Mouse (Mus musculus) CH12.LX (cell line): Measurements from ENCODE around the gene BC051665. TPM values are rescaled to one million over a fixed set of nuclear protein-coding genes. Genes with fewer than 3 reads are reported as not detected.

Experiments
- DNase-seq: peaks from one replicate; pipeline ENCODE4 v3.0.0-alpha.2; 2013; ENCODE audit errors: extremely low read depth
- H3K27ac ChIP-seq: 2 replicates; pipeline ENCODE4 v1.5.1; 2012; ENCODE audit warnings: low read depth, mild to moderate bottlenecking, control low read depth, moderate library complexity; ENCODE audit not compliant: insufficient read depth
- H3K27me3 ChIP-seq: replicated peaks from 2 replicates; pipeline ENCODE3; 2012; ENCODE audit warnings: inconsistent platforms
- H3K36me3 ChIP-seq, 2 experiments: replicated peaks in 1 of 2; 2 replicates each; pipeline versions ENCODE3 to v1.6.1; 2012; ENCODE audit warnings: inconsistent platforms in 1 of 2, low read length in 1 of 2, mild to moderate bottlenecking in 1 of 2, mixed read lengths in 1 of 2, moderate library complexity in 1 of 2; ENCODE audit not compliant: control insufficient read depth in 1 of 2, insufficient read depth in 1 of 2
- H3K4me1 ChIP-seq, 2 experiments: 2 replicates each; pipeline ENCODE4 v1.6.1; 2012; ENCODE audit warnings: inconsistent platforms in 1 of 2, moderate library complexity in 1 of 2; ENCODE audit not compliant: insufficient read depth in 2 of 2, control insufficient read depth in 1 of 2
- H3K4me2 ChIP-seq: 2 replicates; pipeline ENCODE4 v1.6.1; 2012; ENCODE audit warnings: low read depth, mild to moderate bottlenecking, control low read depth; ENCODE audit not compliant: poor library complexity, insufficient read depth, severe bottlenecking
- H3K4me3 ChIP-seq, 3 experiments: fragments of 150-350 bp in 1 of 3; sonication (generic) in 1 of 3; replicated peaks in 1 of 3; 2 replicates each; pipeline versions ENCODE3 to v1.5.1; 2011 to 2012; ENCODE audit warnings: low read depth in 2 of 3, low read length in 2 of 3, mild to moderate bottlenecking in 2 of 3, moderate library complexity in 2 of 3, control low read depth in 1 of 3, improper control_type of control experiment in 1 of 3, inconsistent platforms in 1 of 3, mixed read lengths in 1 of 3; ENCODE audit not compliant: poor library complexity in 1 of 3
- H3K79me2 ChIP-seq: replicated peaks from 2 replicates; pipeline ENCODE4 v1.6.1; 2012; ENCODE audit warnings: mild to moderate bottlenecking, moderate library complexity; ENCODE audit not compliant: control insufficient read depth, poor library complexity, insufficient read depth, severe bottlenecking; ENCODE audit errors: extremely low read depth
- H3K9ac ChIP-seq: 2 replicates; pipeline ENCODE4 v1.6.1; 2012; ENCODE audit warnings: low read depth, mild to moderate bottlenecking, control low read depth, moderate library complexity; ENCODE audit not compliant: insufficient read depth
- H3K9me3 ChIP-seq: replicated peaks from 2 replicates; pipeline ENCODE3; 2012; ENCODE audit warnings: low read length, inconsistent platforms, mixed read lengths
- E2F4 ChIP-seq: IDR thresholded peaks from 2 replicates; pipeline ENCODE4 v1.6.1; 2011; ENCODE audit warnings: low read depth, low read length, improper control_type of control experiment; ENCODE audit not compliant: insufficient replicate concordance
- EP300 ChIP-seq: IDR thresholded peaks from 2 replicates; pipeline ENCODE4 v1.6.1; 2011; ENCODE audit warnings: low read length, improper control_type of control experiment
- ETS1 ChIP-seq: conservative IDR thresholded peaks from 2 replicates; pipeline ENCODE4 v1.6.1; 2012; ENCODE audit warnings: low read depth, mild to moderate bottlenecking, inconsistent platforms, low read length, improper control_type of control experiment, moderate library complexity
- HCFC1 ChIP-seq: IDR thresholded peaks from 2 replicates; pipeline ENCODE4 v1.6.1; 2012; ENCODE audit warnings: low read depth, mild to moderate bottlenecking, inconsistent platforms, low read length, improper control_type of control experiment
- IRF4 ChIP-seq: IDR thresholded peaks from 2 replicates; pipeline ENCODE4 v1.6.1; 2014; ENCODE audit warnings: low read depth, mild to moderate bottlenecking, inconsistent platforms, low read length, improper control_type of control experiment
- JUN ChIP-seq: IDR thresholded peaks from 2 replicates; pipeline ENCODE4 v1.6.1; 2011; ENCODE audit warnings: low read depth, mild to moderate bottlenecking, low read length, improper control_type of control experiment, moderate library complexity; ENCODE audit not compliant: insufficient read depth
- JUND ChIP-seq: conservative IDR thresholded peaks from 2 replicates; pipeline ENCODE4 v1.6.1; 2011; ENCODE audit warnings: low read depth, low read length, improper control_type of control experiment
- KAT2A ChIP-seq: IDR thresholded peaks from 2 replicates; pipeline ENCODE4 v1.6.1; 2012; ENCODE audit warnings: low read length, improper control_type of control experiment, inconsistent platforms; ENCODE audit not compliant: insufficient replicate concordance
- MAX ChIP-seq: IDR thresholded peaks from 2 replicates; pipeline ENCODE4 v1.6.1; 2011; ENCODE audit warnings: low read length, improper control_type of control experiment
- MAZ ChIP-seq: IDR thresholded peaks from 2 replicates; pipeline ENCODE4 v1.6.1; 2012; ENCODE audit warnings: low read depth, mild to moderate bottlenecking, inconsistent platforms, low read length, improper control_type of control experiment, moderate library complexity
- NELFE ChIP-seq: IDR thresholded peaks from 2 replicates; pipeline ENCODE4 v1.6.1; 2011; ENCODE audit warnings: low read depth, low read length, improper control_type of control experiment
- NRF1 ChIP-seq: IDR thresholded peaks from 2 replicates; pipeline ENCODE4 v1.6.1; 2014; ENCODE audit warnings: low read depth, mild to moderate bottlenecking, inconsistent platforms, low read length, improper control_type of control experiment, moderate library complexity
- POLR2A ChIP-seq: IDR thresholded peaks from 2 replicates; pipeline ENCODE4 v1.6.1; 2011; ENCODE audit warnings: low read depth, mild to moderate bottlenecking, improper control_type of control experiment, low read length
- POLR2AphosphoS2 ChIP-seq: IDR thresholded peaks from 2 replicates; pipeline ENCODE4 v1.6.1; 2011; ENCODE audit warnings: low read depth, low read length, improper control_type of control experiment
- RCOR1 ChIP-seq: conservative IDR thresholded peaks from 2 replicates; pipeline ENCODE4 v1.6.1; 2012; ENCODE audit warnings: low read depth, mild to moderate bottlenecking, inconsistent platforms, low read length, improper control_type of control experiment
- SMC3 ChIP-seq: IDR thresholded peaks from 2 replicates; pipeline ENCODE4 v1.6.1; 2011; ENCODE audit warnings: low read depth, low read length, improper control_type of control experiment
- USF2 ChIP-seq: conservative IDR thresholded peaks from 2 replicates; pipeline ENCODE4 v1.6.1; 2011; ENCODE audit warnings: low read depth, low read length, improper control_type of control experiment
- ZKSCAN1 ChIP-seq: IDR thresholded peaks from 2 replicates; pipeline ENCODE4 v1.6.1; 2012; ENCODE audit warnings: low read depth, inconsistent platforms, low read length, improper control_type of control experiment, borderline replicate concordance
- ZMIZ1 ChIP-seq: IDR thresholded peaks from 2 replicates; pipeline ENCODE4 v1.6.1; 2012; ENCODE audit warnings: low read depth, mild to moderate bottlenecking, inconsistent platforms, low read length, improper control_type of control experiment
- ZNF384 ChIP-seq: IDR thresholded peaks from 2 replicates; pipeline ENCODE4 v1.6.1; 2012; ENCODE audit warnings: low read depth, low read length, improper control_type of control experiment, inconsistent platforms
- dilution Hi-C: fragments of 300-500 bp; cut with MboI; formaldehyde crosslinking; loops from 2 replicates; pipeline ENCODE4 v1.14.3; 2020; ENCODE audit warnings: low sequenced_read_pairs; ENCODE audit not compliant: extremely low pct_unique_long_range_greater_than_20kb, extremely low pct_ligation_motif_present
- in situ Hi-C: fragments of 300-500 bp; cut with MboI; formaldehyde crosslinking; loops from 3 replicates; pipeline ENCODE4 v1.14.3; 2019; ENCODE audit warnings: low sequenced_read_pairs, low pct_ligation_motif_present, low pct_unique_long_range_greater_than_20kb, mixed read lengths
- polyA plus RNA-seq: library from polyadenylated mRNA; unstranded; fragments of >175 nt; gene quantifications from 2 replicates; pipeline ENCODE4 v1.2.1, GENCODE M21; 2012; ENCODE audit warnings: low read depth; ENCODE audit not compliant: insufficient read length
- total RNA-seq, 2 experiments: library from RNA; depleted of rRNA; stranded (reverse); fragments of 300-350 nt in 1 of 2; fragments of >200 nt in 1 of 2; gene quantifications; 2 replicates each; pipeline ENCODE4 v1.2.3; 2012 to 2014

Gene BC051665
- total and polyA plus RNA-seq, 3 experiments = not detected

GRCm38 (mm10) chr13:60753216-60753615, 32.9 kb downstream of the BC051665 start:
- H3K9ac ChIP-seq = no peak overlapping the region
- H3K27ac ChIP-seq = no peak overlapping the region
- TF ChIP-seq JUND (no peak), HCFC1 (no peak), ZKSCAN1 (no peak), ETS1 (no peak), NRF1 (no peak), MAZ (no peak), IRF4 (no peak), USF2 (no peak), RCOR1 (no peak)
- TF ChIP-seq, all 38 proteins: peak for 0
- Histone ChIP-seq H3K4me1 (no peaks in the 10 kb centered on the region), H3K4me2 (no peak overlapping the region), H3K79me2 (no peaks in the 10 kb centered on the region), H3K27me3 (no peaks in the 10 kb centered on the region), H3K4me3 (no peak overlapping the region), H3K9me3 (peaks cover 88% of the 10 kb centered on the region), H3K36me3 (no peaks in the 10 kb centered on the region)
- dilution Hi-C loops = no loop called here
- DNase-seq = no peak
- in situ Hi-C loops = no loop called here

- in situ Hi-C loops = no loop called here
- no peaks in the 10 kb centered on the region for H3K36me3 ChIP-seq
- TF ChIP-seq ZMIZ1 (no peak), NELFE (no peak), MAX (no peak), ETS1 (no peak), KAT2A (no peak), ZNF384 (no peak)
Measured at GRCm38 (mm10) chr13:60750930-60751329, 35.2 kb downstream of the BC051665 start.

DNA sequence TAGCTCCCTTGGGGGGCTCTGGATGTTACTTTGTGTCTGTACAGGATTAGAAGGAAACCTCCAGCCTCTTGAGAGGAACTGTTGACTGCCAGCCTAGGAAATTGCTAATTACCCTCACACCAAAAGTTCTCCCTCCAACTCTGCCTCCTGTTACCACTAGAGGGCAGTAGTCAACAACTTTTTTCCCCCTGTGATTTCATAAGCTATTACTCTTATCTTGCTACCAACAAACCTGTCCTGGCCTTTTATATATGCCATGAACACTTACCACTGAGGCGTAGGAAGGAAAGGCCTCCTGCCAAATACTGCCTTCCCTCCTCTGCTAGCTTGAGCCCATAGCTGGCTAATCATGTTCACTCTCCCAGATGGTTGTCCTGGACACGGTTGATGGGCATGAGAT, 37.6 kb downstream of the BC051665 start:
- H3K79me2 ChIP-seq = no peaks in the 10 kb centered on the region
- in situ Hi-C loops (no loop called here), dilution Hi-C loops (no loop called here)
- no peak overlapping the region for H3K4me2 ChIP-seq
- H3K36me3 ChIP-seq = no peaks in the 10 kb centered on the region
- no peak for DNase-seq
- H3K9me3 ChIP-seq = peaks cover 97% of the 10 kb centered on the region
- no peak overlapping the region for H3K9ac ChIP-seq
- no peak for TF ChIP-seq POLR2AphosphoS2
- no peak for TF ChIP-seq E2F4
- no peak for TF ChIP-seq MAX
- TF ChIP-seq ZNF384 = no peak
- no peak for TF ChIP-seq EP300
- TF ChIP-seq JUN = no peak
- TF ChIP-seq POLR2A = no peak
- no peak for TF ChIP-seq SMC3
- H3K4me1 ChIP-seq = no peaks in the 10 kb centered on the region
- no peak overlapping the region for H3K4me3 ChIP-seq
- H3K27ac ChIP-seq = no peak overlapping the region
- H3K27me3 ChIP-seq = no peaks in the 10 kb centered on the region

More at GRCm38 (mm10) chr13:60750930-60751329, 35.2 kb downstream of the BC051665 start:
- DNase-seq = no peak
- dilution Hi-C loops = no loop called here
- Histone ChIP-seq H3K79me2 (no peaks in the 10 kb centered on the region), H3K27ac (no peak overlapping the region), H3K27me3 (no peaks in the 10 kb centered on the region), H3K4me3 (no peak overlapping the region), H3K4me2 (no peak overlapping the region), H3K9ac (no peak overlapping the region), H3K4me1 (no peaks in the 10 kb centered on the region), H3K9me3 (peaks cover 89% of the 10 kb centered on the region)
